8 mouse cellular contexts compared by ENCODE assay signal in the genomic region with DNA sequence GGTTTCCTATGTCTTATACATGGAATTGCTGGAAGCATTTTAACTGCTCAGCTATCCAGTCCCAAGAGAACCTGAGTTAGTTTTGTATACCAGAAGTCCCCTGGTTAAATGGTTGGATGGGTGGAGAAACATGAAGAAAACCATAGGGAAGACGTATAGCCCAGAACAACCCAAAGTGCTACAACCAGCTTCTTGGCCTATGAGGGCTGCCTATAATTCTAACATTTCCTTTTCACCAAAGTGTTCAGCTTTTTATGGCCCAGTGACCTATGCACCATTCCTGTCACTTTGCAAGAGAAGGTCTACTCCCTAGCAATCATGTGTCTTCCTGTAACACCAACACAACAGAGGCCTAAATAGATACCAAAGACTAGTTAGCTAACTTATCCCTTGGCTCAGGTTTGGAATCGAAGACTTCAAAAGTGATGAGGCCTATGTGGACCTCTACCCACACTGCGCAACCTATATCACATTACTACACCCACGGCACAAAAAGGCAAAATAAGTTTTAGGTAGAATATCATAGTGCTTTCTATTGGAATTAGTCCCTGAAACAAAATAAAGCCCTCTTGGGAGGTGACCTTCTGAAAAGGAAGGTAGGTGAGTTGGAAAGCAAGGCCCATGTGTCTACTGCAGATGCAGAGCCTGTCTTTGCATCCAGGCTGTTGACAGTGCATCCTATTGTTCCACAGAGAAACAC. TPM values are rescaled to one million over a fixed set of nuclear protein-coding genes. Genes with fewer than 3 reads are reported as not detected.
DNase-seq lines count a peak whose midpoint lies in the region; ATAC-seq and TF ChIP-seq lines count a peak whose summit lies in the region.

No protein-coding gene starts in this region.

- DNase-seq in thymus, postnatal 25 days = peak; percentile 13
- no peak for DNase-seq in thymus, adult 2 months
- DNase-seq in yolk sac, embryonic 10.5 days (ENCODE audit: low spot score) = peak; percentile 70
- DNase-seq in adrenal gland, postnatal 10 days = no peak
- DNase-seq in adrenal gland, postnatal 36 days = no peak
- no peak for DNase-seq in urinary bladder, adult 2 months (ENCODE audit: low spot score)

- ATAC-seq in erythroblast, adult 5-6 weeks (replicated peaks; ENCODE audit: low FRiP score, poor library complexity, severe bottlenecking) = 0 out of 2 replicates have a peak, but pooled peaks have one; percentile 0
- ATAC-seq in limb, embryonic 15.5 days (ENCODE audit: insufficient number of reproducible peaks, low FRiP score, low TSS enrichment, low read depth) = no peak

- H3K4me1 ChIP-seq in thymus, adult 2 months (replicated peaks; ENCODE audit: control insufficient read depth, insufficient read depth, low read length) = peaks cover 8% of the 10 kb centered on the region
- peaks cover 27% of the 10 kb centered on the region for H3K4me1 ChIP-seq in limb, embryonic 15.5 days

- no peaks in the 10 kb centered on the region for H3K9me3 ChIP-seq in limb, embryonic 15.5 days

- no peaks in the 10 kb centered on the region for H3K36me3 ChIP-seq in thymus, adult 2 months (ENCODE audit: control insufficient read depth, insufficient read depth, low read length)
- H3K36me3 ChIP-seq in limb, embryonic 15.5 days = no peaks in the 10 kb centered on the region

- peak overlapping the region; percentile 52 for H3K4me2 ChIP-seq in limb, embryonic 15.5 days

- H3K4me3 ChIP-seq in thymus, adult 2 months (ENCODE audit: control insufficient read depth, insufficient read depth, low read length) = no peak overlapping the region
- peak overlapping the region; percentile 44 for H3K4me3 ChIP-seq in limb, embryonic 15.5 days

- no peak for TF ChIP-seq POLR2A in thymus, adult 2 months (IDR thresholded peaks at IDR 0.05; ENCODE audit: control insufficient read depth, extremely low read depth, insufficient read depth, low read length, poor library complexity)

- 0 out of 2 replicates have a peak overlapping the region, but pooled peaks have one; percentile 29 for H3K9ac ChIP-seq in limb, embryonic 15.5 days

- TF ChIP-seq CTCF in thymus, adult 2 months (IDR thresholded peaks at IDR 0.05; ENCODE audit: borderline replicate concordance, control insufficient read depth, extremely low read depth, insufficient read depth, low read length, poor library complexity) = no peak

- WGBS in thymus, adult 2 months = 74% methylated on average over 4 of the region's 4 CpGs
- WGBS in limb, embryonic 15.5 days = 56% methylated on average over 4 of the region's 4 CpGs

- H3K27me3 ChIP-seq in thymus, adult 2 months (ENCODE audit: control insufficient read depth, insufficient read depth, low read length) = no peaks in the 10 kb centered on the region
- H3K27me3 ChIP-seq in limb, embryonic 15.5 days = no peaks in the 10 kb centered on the region

- no peak overlapping the region; the same call in 1 of the 2 replicates for H3K27ac ChIP-seq in thymus, adult 2 months (ENCODE audit: control insufficient read depth, insufficient read depth, low read length)
- H3K27ac ChIP-seq in limb, embryonic 15.5 days = peak overlapping the region; percentile 80

RNA-seq across cellular contexts. Expression of gene Hist1h3h, which starts 1.1 kb away (rescaled TPM):
- polyA plus RNA-seq in thymus, adult 2 months (2012; rRNA removed) = 670 and 733 TPM in 2 replicates
- 16.7 TPM in 1 of 2 replicates, not detected in the other for total RNA-seq in erythroblast, adult 5-6 weeks (2015; ENCODE audit: low replicate concordance)
- 69.1 and 159 TPM in 2 replicates for total RNA-seq in erythroblast, adult 5-6 weeks (2017; ENCODE audit: low replicate concordance)
- 3.5 and 7.6 TPM in 2 replicates for polyA plus RNA-seq in limb, embryonic 15.5 days (2015; fragmentation: Nextera tagmentation; extraction: Ambion mirVana)
- total RNA-seq in adrenal gland, postnatal 10 days (2021) = 100 to 1,000 TPM; 397 to 474 TPM
- 10 to 100 TPM; 68.3 to 81.7 TPM for total RNA-seq in adrenal gland, postnatal 36 days (2021)
- not detected in 2 replicates for polyA plus RNA-seq in urinary bladder, adult 2 months (2012; rRNA removed)

RNA-seq across cellular contexts. Expression of gene Hist1h2ai, which starts 2.3 kb away (rescaled TPM):
- polyA plus RNA-seq in thymus, adult 2 months (2012; rRNA removed) = 227 and 343 TPM in 2 replicates
- total RNA-seq in erythroblast, adult 5-6 weeks (2015; ENCODE audit: low replicate concordance) = 6.1 TPM in 1 of 2 replicates, not detected in the other
- total RNA-seq in erythroblast, adult 5-6 weeks (2017; ENCODE audit: low replicate concordance) = 1,027 and 1,342 TPM in 2 replicates
- polyA plus RNA-seq in limb, embryonic 15.5 days (2015; fragmentation: Nextera tagmentation; extraction: Ambion mirVana) = 17.1 and 23.9 TPM in 2 replicates
- 100 to 1,000 TPM; 304 to 363 TPM for total RNA-seq in adrenal gland, postnatal 10 days (2021)
- total RNA-seq in adrenal gland, postnatal 36 days (2021) = 10 to 100 TPM in 1 of 2 experiments, 1 to 10 TPM in 1; 7.6 to 50.2 TPM
- not detected in 2 replicates for polyA plus RNA-seq in urinary bladder, adult 2 months (2012; rRNA removed)

RNA-seq across cellular contexts. Expression of gene Hist1h2bl, which starts 2.6 kb away (rescaled TPM):
- polyA plus RNA-seq in thymus, adult 2 months (2012; rRNA removed) = 118 and 183 TPM in 2 replicates
- 91.5 and 110 TPM in 2 replicates for total RNA-seq in erythroblast, adult 5-6 weeks (2015; ENCODE audit: low replicate concordance)
- total RNA-seq in erythroblast, adult 5-6 weeks (2017; ENCODE audit: low replicate concordance) = 213 and 268 TPM in 2 replicates
- 0.96 and 1.2 TPM in 2 replicates for polyA plus RNA-seq in limb, embryonic 15.5 days (2015; fragmentation: Nextera tagmentation; extraction: Ambion mirVana)
- 100 to 1,000 TPM; 284 to 352 TPM for total RNA-seq in adrenal gland, postnatal 10 days (2021)
- total RNA-seq in adrenal gland, postnatal 36 days (2021) = 10 to 100 TPM; 60.4 to 64.6 TPM
- polyA plus RNA-seq in urinary bladder, adult 2 months (2012; rRNA removed) = 0.91 TPM in 1 of 2 replicates, not detected in the other

RNA-seq across cellular contexts. Expression of gene Hist1h2bm, which starts 3.3 kb away (rescaled TPM):
- polyA plus RNA-seq in thymus, adult 2 months (2012; rRNA removed) = 76.1 and 110 TPM in 2 replicates
- total RNA-seq in erythroblast, adult 5-6 weeks (2015; ENCODE audit: low replicate concordance) = 65.8 and 82.8 TPM in 2 replicates
- 254 and 277 TPM in 2 replicates for total RNA-seq in erythroblast, adult 5-6 weeks (2017; ENCODE audit: low replicate concordance)
- 2.5 and 4.5 TPM in 2 replicates for polyA plus RNA-seq in limb, embryonic 15.5 days (2015; fragmentation: Nextera tagmentation; extraction: Ambion mirVana)
- total RNA-seq in adrenal gland, postnatal 10 days (2021) = 100 to 1,000 TPM in 1 of 2 experiments, 10 to 100 TPM in 1; 83.1 to 103 TPM
- total RNA-seq in adrenal gland, postnatal 36 days (2021) = 10 to 100 TPM; 17.4 to 18.8 TPM
- 0.25 TPM in 1 of 2 replicates, not detected in the other for polyA plus RNA-seq in urinary bladder, adult 2 months (2012; rRNA removed)

RNA-seq across cellular contexts. Expression of gene Hist1h4j, which starts 16.3 kb away (rescaled TPM):
- polyA plus RNA-seq in thymus, adult 2 months (2012; rRNA removed) = 60.3 and 64.6 TPM in 2 replicates
- total RNA-seq in erythroblast, adult 5-6 weeks (2015; ENCODE audit: low replicate concordance) = not detected in 2 replicates
- 148 and 152 TPM in 2 replicates for total RNA-seq in erythroblast, adult 5-6 weeks (2017; ENCODE audit: low replicate concordance)
- 1.1 and 1.2 TPM in 2 replicates for polyA plus RNA-seq in limb, embryonic 15.5 days (2015; fragmentation: Nextera tagmentation; extraction: Ambion mirVana)
- total RNA-seq in adrenal gland, postnatal 10 days (2021) = 10 to 100 TPM; 63.1 to 70.2 TPM
- total RNA-seq in adrenal gland, postnatal 36 days (2021) = 10 to 100 TPM; 11.8 to 14.2 TPM
- polyA plus RNA-seq in urinary bladder, adult 2 months (2012; rRNA removed) = 1.2 and 1.7 TPM in 2 replicates

Comparison
In these comparisons a context has a peak if more than half of its experiments do, and no peak if none do; other contexts are left out.
1. DNase-seq: peak in thymus, postnatal 25 days (single experiment) and yolk sac, embryonic 10.5 days (single experiment); none in thymus, adult 2 months (single experiment), adrenal gland, postnatal 10 days (single experiment), adrenal gland, postnatal 36 days (0 of 2) and urinary bladder, adult 2 months (single experiment).